Mouse (Mus musculus) megakaryocyte, embryonic 14.5 days (primary cell): ENCODE data around the gene 2310034C09Rik. TPM values are rescaled to one million over a fixed set of nuclear protein-coding genes. Genes with fewer than 3 reads are reported as not detected.

Experiments
- H3K27me3 ChIP-seq: replicated peaks from 2 replicates; pipeline ENCODE3; 2012; ENCODE audit warnings: inconsistent platforms
- H3K36me3 ChIP-seq: replicated peaks from 2 replicates; pipeline ENCODE3; 2012; ENCODE audit warnings: low read length, inconsistent platforms, mixed read lengths
- H3K4me1 ChIP-seq: 2 replicates; pipeline ENCODE4 v1.6.1; 2012; ENCODE audit warnings: inconsistent platforms
- H3K4me3 ChIP-seq: replicated peaks from 2 replicates; pipeline ENCODE3; 2012; ENCODE audit warnings: moderate library complexity, mild to moderate bottlenecking, inconsistent platforms
- H3K9me3 ChIP-seq: 2 replicates; pipeline ENCODE4 v1.6.1; 2012; ENCODE audit warnings: inconsistent platforms
- FLI1 ChIP-seq: IDR thresholded peaks from 2 replicates; pipeline ENCODE4 v1.6.1; 2012; ENCODE audit warnings: low read length, inconsistent platforms, mixed read lengths
- GATA1 ChIP-seq: IDR thresholded peaks from 3 replicates; pipeline ENCODE4 v1.6.1; 2012; ENCODE audit warnings: mixed read lengths, low read length, inconsistent platforms, borderline replicate concordance
- polyA plus RNA-seq: library from polyadenylated mRNA; stranded (reverse); fragments of >175 nt; gene quantifications from 2 replicates; pipeline ENCODE4 v1.2.3, GENCODE M21; 2012; ENCODE audit warnings: low replicate concordance; ENCODE audit not compliant: insufficient read depth

2310034C09Rik gene
- polyA plus RNA-seq, 1 experiment, result not detected

DNA sequence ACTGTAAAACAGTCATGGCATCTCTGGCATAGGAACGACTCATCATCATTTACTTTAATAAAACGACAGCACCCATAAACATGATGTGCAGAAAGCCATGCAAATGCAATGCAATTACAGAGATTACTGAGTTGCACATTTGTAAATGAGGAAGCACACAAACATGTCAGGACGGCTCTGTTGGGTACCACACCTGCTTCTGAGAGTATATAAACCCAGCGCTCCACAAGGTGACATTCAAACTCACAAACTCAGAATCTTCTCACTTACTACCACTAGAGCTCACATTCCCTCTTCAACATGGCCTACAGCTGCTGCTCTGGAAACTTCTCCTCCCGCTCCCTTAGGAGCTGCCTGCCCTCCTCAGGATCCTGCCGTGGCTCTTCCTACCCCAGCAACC lies 18.9 kb downstream of the 2310034C09Rik start, which contains the start of gene Gm5965:
Gene Gm5965 (plus strand): TSS at position 301 of the 400 bp plus-strand sequence.
- Histone ChIP-seq H3K4me1 (no peaks in the 10 kb centered on the region), H3K4me3 (no peak within 1 kb of the TSS), H3K36me3 (no peaks in the 10 kb centered on the region), H3K9me3 (peaks cover 9% of the 10 kb centered on the region), H3K27me3 (no peaks in the 10 kb centered on the region)
- no peak for TF ChIP-seq FLI1
- no peak for TF ChIP-seq GATA1

DNA sequence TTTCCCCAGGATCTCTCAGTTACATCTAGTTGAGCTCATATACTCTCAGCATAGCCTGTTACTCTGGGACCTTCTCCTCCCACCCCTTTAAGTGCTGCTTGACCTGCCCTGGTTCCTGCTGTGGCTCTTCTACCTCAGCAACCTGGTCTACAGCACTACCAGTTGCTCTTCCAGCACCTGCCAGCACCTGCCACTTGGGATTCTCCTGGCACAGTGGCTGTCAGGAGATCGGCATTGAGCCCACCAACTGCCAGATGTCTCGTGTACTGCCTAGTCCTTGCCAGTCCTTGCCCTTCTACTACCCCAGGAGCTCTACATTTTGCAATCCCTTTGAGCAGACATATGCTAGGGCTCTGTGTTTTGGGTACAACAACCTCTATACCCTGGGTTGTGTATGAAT lies 28.1 kb downstream of the 2310034C09Rik start:
- Histone ChIP-seq H3K4me3 (no peak overlapping the region), H3K9me3 (peaks cover 12% of the 10 kb centered on the region; the same call in 1 of the 2 replicates), H3K4me1 (no peaks in the 10 kb centered on the region), H3K27me3 (no peaks in the 10 kb centered on the region), H3K36me3 (no peaks in the 10 kb centered on the region)
- TF ChIP-seq FLI1 (no peak), GATA1 (no peak)

Other genes starting within 250 kb of the 2310034C09Rik start
- gene Cldn8, start 195.7 kb upstream of the 2310034C09Rik start, polyA plus RNA-seq, result not detected in 2 replicates
- gene Krtap24-1, start 146.6 kb upstream of the 2310034C09Rik start, polyA plus RNA-seq, result not detected in 2 replicates
- gene 2310079G19Rik, start 131.2 kb upstream of the 2310034C09Rik start, polyA plus RNA-seq, result not detected in 2 replicates
- not detected in 2 replicates for gene Krtap26-1, start 111.1 kb upstream of the 2310034C09Rik start, polyA plus RNA-seq
- gene Krtap27-1, start 87.2 kb upstream of the 2310034C09Rik start, polyA plus RNA-seq, result not detected in 2 replicates
- not detected in 2 replicates for gene 2310061N02Rik, start 50.9 kb upstream of the 2310034C09Rik start, polyA plus RNA-seq
- not detected in 2 replicates for gene Krtap13-1, start 30.0 kb upstream of the 2310034C09Rik start, polyA plus RNA-seq
- gene Krtap13, start 7.2 kb upstream of the 2310034C09Rik start, polyA plus RNA-seq, result not detected in 2 replicates
- gene 2310057N15Rik, start 15.4 kb downstream of the 2310034C09Rik start, polyA plus RNA-seq, result not detected in 2 replicates
- gene Gm5965, start 19.0 kb downstream of the 2310034C09Rik start, polyA plus RNA-seq, result not detected in 2 replicates
- not detected in 2 replicates for gene Gm20741, start 53.4 kb downstream of the 2310034C09Rik start, polyA plus RNA-seq
- gene Krtap15, start 61.4 kb downstream of the 2310034C09Rik start, polyA plus RNA-seq, result not detected in 2 replicates
- not detected in 2 replicates for gene Krtap14, start 67.3 kb downstream of the 2310034C09Rik start, polyA plus RNA-seq
- gene Krtap19-1, start 110.6 kb downstream of the 2310034C09Rik start, polyA plus RNA-seq, result not detected in 2 replicates
- not detected in 2 replicates for gene Krtap19-2, start 115.4 kb downstream of the 2310034C09Rik start, polyA plus RNA-seq
- gene Krtap19-3, start 119.2 kb downstream of the 2310034C09Rik start, polyA plus RNA-seq, result not detected in 2 replicates
- gene Krtap19-4, start 126.2 kb downstream of the 2310034C09Rik start, polyA plus RNA-seq, result not detected in 2 replicates
- not detected in 2 replicates for gene Krtap19-5, start 137.6 kb downstream of the 2310034C09Rik start, polyA plus RNA-seq
- gene Krtap19-9b, start 173.4 kb downstream of the 2310034C09Rik start, polyA plus RNA-seq, result not detected in 2 replicates
- gene Krtap16-3, start 204.0 kb downstream of the 2310034C09Rik start, polyA plus RNA-seq, result not detected in 2 replicates